Mouse (Mus musculus): ENCODE results near the gene Hspa12b. TPM values are rescaled to one million over a fixed set of nuclear protein-coding genes. Genes with fewer than 3 reads are reported as not detected.

Hspa12b gene
- polyA plus RNA-seq, 1 experiment: 3.5 TPM

GRCm38 (mm10) chr2:131178828-131179245 lies 51.8 kb downstream of the Hspa12b start:
- peak overlapping the region; percentile 79 for H3K4me3 ChIP-seq (ENCODE audit: control insufficient read depth, insufficient read depth, low read length)
- no peaks in the 10 kb centered on the region for H3K36me3 ChIP-seq (ENCODE audit: control insufficient read depth, insufficient read depth, low read length)
- no peak; the same call in 1 of the 2 replicates for TF ChIP-seq CTCF (IDR thresholded peaks at IDR 0.05; ENCODE audit: borderline replicate concordance, control insufficient read depth, extremely low read depth, insufficient read depth, low read length, poor library complexity)
- no peak for TF ChIP-seq POLR2A (IDR thresholded peaks at IDR 0.05; ENCODE audit: control insufficient read depth, extremely low read depth, insufficient read depth, low read length, poor library complexity)
- no peaks in the 10 kb centered on the region for H3K27me3 ChIP-seq (ENCODE audit: control insufficient read depth, insufficient read depth, low read length)
- no peak for DNase-seq
- H3K27ac ChIP-seq (ENCODE audit: control insufficient read depth, insufficient read depth, low read length): no peak overlapping the region
- WGBS: 54% methylated on average over 26 of the region's 26 CpGs
- peaks cover 20% of the 10 kb centered on the region for H3K4me1 ChIP-seq (replicated peaks; ENCODE audit: control insufficient read depth, insufficient read depth, low read length)

GRCm38 (mm10) chr2:131179246-131179886 lies 52.3 kb downstream of the Hspa12b start:
- no peaks in the 10 kb centered on the region for H3K27me3 ChIP-seq (ENCODE audit: control insufficient read depth, insufficient read depth, low read length)
- peak overlapping the region; percentile 79 for H3K4me3 ChIP-seq (ENCODE audit: control insufficient read depth, insufficient read depth, low read length)
- TF ChIP-seq CTCF (IDR thresholded peaks at IDR 0.05; ENCODE audit: borderline replicate concordance, control insufficient read depth, extremely low read depth, insufficient read depth, low read length, poor library complexity): no peak
- no peak for TF ChIP-seq POLR2A (IDR thresholded peaks at IDR 0.05; ENCODE audit: control insufficient read depth, extremely low read depth, insufficient read depth, low read length, poor library complexity)
- DNase-seq: peak; percentile 39
- peaks cover 20% of the 10 kb centered on the region for H3K4me1 ChIP-seq (replicated peaks; ENCODE audit: control insufficient read depth, insufficient read depth, low read length)
- H3K36me3 ChIP-seq (ENCODE audit: control insufficient read depth, insufficient read depth, low read length): no peaks in the 10 kb centered on the region
- WGBS: under 1% methylated on average over 67 of the region's 67 CpGs
- no peak overlapping the region for H3K27ac ChIP-seq (ENCODE audit: control insufficient read depth, insufficient read depth, low read length)

- Histone ChIP-seq H3K36me3 (ENCODE audit: control insufficient read depth, insufficient read depth, low read length) (no peaks in the 10 kb centered on the region), H3K4me1 (replicated peaks; ENCODE audit: control insufficient read depth, insufficient read depth, low read length) (peaks cover 17% of the 10 kb centered on the region), H3K27ac (ENCODE audit: control insufficient read depth, insufficient read depth, low read length) (no peak within 1 kb of the TSS), H3K27me3 (ENCODE audit: control insufficient read depth, insufficient read depth, low read length) (no peaks in the 10 kb centered on the region), H3K4me3 (ENCODE audit: control insufficient read depth, insufficient read depth, low read length) (peak within 1 kb of the TSS; percentile 79)
- TF ChIP-seq CTCF (IDR thresholded peaks at IDR 0.05; ENCODE audit: borderline replicate concordance, control insufficient read depth, extremely low read depth, insufficient read depth, low read length, poor library complexity) (peak; percentile 90), POLR2A (IDR thresholded peaks at IDR 0.05; ENCODE audit: control insufficient read depth, extremely low read depth, insufficient read depth, low read length, poor library complexity) (no peak)
- peak; percentile 78 for DNase-seq
- 15% methylated on average over 57 of the region's 57 CpGs for WGBS
Observed at GRCm38 (mm10) chr2:131179990-131180587, 53.0 kb downstream of the Hspa12b start, which contains the start of gene Cenpb. Gene Cenpb (minus strand): TSS chr2:131180067.

- 3% methylated on average over 14 of the region's 14 CpGs for WGBS
- H3K4me1 ChIP-seq (replicated peaks; ENCODE audit: control insufficient read depth, insufficient read depth, low read length): peaks cover 36% of the 10 kb centered on the region
Observed at GRCm38 (mm10) chr2:131186343-131186742, 59.3 kb downstream of the Hspa12b start.

GRCm38 (mm10) chr2:131186771-131187601 lies 59.9 kb downstream of the Hspa12b start, which contains the start of the genes Cdc25b and Spef1:
Gene Cdc25b (plus strand): TSS chr2:131186949.
Gene Spef1 (minus strand): TSS chr2:131187282.
- Histone ChIP-seq H3K4me3 (ENCODE audit: control insufficient read depth, insufficient read depth, low read length) (peak within 1 kb of the TSS; percentile 73), H3K4me1 (replicated peaks; ENCODE audit: control insufficient read depth, insufficient read depth, low read length) (peaks cover 37% of the 10 kb centered on the region), H3K27ac (ENCODE audit: control insufficient read depth, insufficient read depth, low read length) (peak within 1 kb of the TSS; percentile 29; the same call in 1 of the 2 replicates), H3K36me3 (ENCODE audit: control insufficient read depth, insufficient read depth, low read length) (no peaks in the 10 kb centered on the region), H3K27me3 (ENCODE audit: control insufficient read depth, insufficient read depth, low read length) (no peaks in the 10 kb centered on the region)
- 2% methylated on average over 43 of the region's 43 CpGs for WGBS
- TF ChIP-seq POLR2A (IDR thresholded peaks at IDR 0.05; ENCODE audit: control insufficient read depth, extremely low read depth, insufficient read depth, low read length, poor library complexity): no peak
- no peak for TF ChIP-seq CTCF (IDR thresholded peaks at IDR 0.05; ENCODE audit: borderline replicate concordance, control insufficient read depth, extremely low read depth, insufficient read depth, low read length, poor library complexity)
- DNase-seq: peak; percentile 85

More at GRCm38 (mm10) chr2:131186343-131186742, 59.3 kb downstream of the Hspa12b start:
- Histone ChIP-seq H3K4me3 (ENCODE audit: control insufficient read depth, insufficient read depth, low read length) (peak overlapping the region; percentile 73), H3K27ac (ENCODE audit: control insufficient read depth, insufficient read depth, low read length) (peak overlapping the region; percentile 29; the same call in 1 of the 2 replicates), H3K27me3 (ENCODE audit: control insufficient read depth, insufficient read depth, low read length) (no peaks in the 10 kb centered on the region), H3K36me3 (ENCODE audit: control insufficient read depth, insufficient read depth, low read length) (no peaks in the 10 kb centered on the region)
- DNase-seq: no peak
- TF ChIP-seq CTCF (IDR thresholded peaks at IDR 0.05; ENCODE audit: borderline replicate concordance, control insufficient read depth, extremely low read depth, insufficient read depth, low read length, poor library complexity) (no peak), POLR2A (IDR thresholded peaks at IDR 0.05; ENCODE audit: control insufficient read depth, extremely low read depth, insufficient read depth, low read length, poor library complexity) (no peak)

- H3K36me3 ChIP-seq (ENCODE audit: control insufficient read depth, insufficient read depth, low read length): peaks cover 5% of the 10 kb centered on the region; the same call in 1 of the 2 replicates
- H3K4me3 ChIP-seq (ENCODE audit: control insufficient read depth, insufficient read depth, low read length): peak overlapping the region; percentile 73
- no peaks in the 10 kb centered on the region for H3K27me3 ChIP-seq (ENCODE audit: control insufficient read depth, insufficient read depth, low read length)
- TF ChIP-seq CTCF (IDR thresholded peaks at IDR 0.05; ENCODE audit: borderline replicate concordance, control insufficient read depth, extremely low read depth, insufficient read depth, low read length, poor library complexity): no peak
- no peak for TF ChIP-seq POLR2A (IDR thresholded peaks at IDR 0.05; ENCODE audit: control insufficient read depth, extremely low read depth, insufficient read depth, low read length, poor library complexity)
- no peak overlapping the region for H3K27ac ChIP-seq (ENCODE audit: control insufficient read depth, insufficient read depth, low read length)
- DNase-seq: no peak
- 59% methylated on average over 3 of the region's 3 CpGs for WGBS
- peaks cover 37% of the 10 kb centered on the region for H3K4me1 ChIP-seq (replicated peaks; ENCODE audit: control insufficient read depth, insufficient read depth, low read length)
Observed at GRCm38 (mm10) chr2:131187602-131187922, 60.5 kb downstream of the Hspa12b start.

Measured in thymus, adult 2 months (tissue).